ENCODE assay signal across 31 mouse cellular contexts in the genomic region with DNA sequence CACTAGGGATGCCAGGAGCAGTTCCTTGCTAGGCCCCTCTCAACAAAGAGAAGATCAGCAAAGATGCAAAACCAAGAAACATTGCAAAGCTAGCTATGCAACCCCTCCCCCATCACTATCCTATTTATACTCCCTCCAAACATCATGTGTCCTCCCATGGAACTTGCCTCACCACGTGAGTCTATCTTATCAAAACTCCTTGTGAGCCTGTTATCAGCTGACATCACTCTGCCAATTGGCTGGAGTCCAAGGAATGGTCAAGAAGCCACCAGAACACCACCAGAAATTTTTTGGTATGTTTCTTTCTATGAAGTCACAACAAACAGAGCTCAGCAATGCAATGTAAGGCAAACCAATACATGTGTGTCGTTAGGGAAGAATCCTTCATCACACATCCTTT.
"Had no signal": no experiment of that assay in that cellular context is flagged by ENCODE, and none has a peak within 500 bp of the region (broad histone marks: within the 10 kb centered on the region; RNA-seq: fewer than 3 reads in every experiment).

No protein-coding gene starts in this region.

- ATAC-seq: liver, embryonic 12.5 days; liver, postnatal 0 days; lung, postnatal 0 days; midbrain, embryonic 13.5 days; midbrain, embryonic 15.5 days; midbrain, embryonic 16.5 days had no signal

- H3K36me3 ChIP-seq: limb, embryonic 10.5 days; limb, embryonic 12.5 days; limb, embryonic 15.5 days; liver, embryonic 12.5 days; liver, embryonic 13.5 days; liver, embryonic 15.5 days; lung, embryonic 15.5 days had no signal

- H3K4me2 ChIP-seq: limb, embryonic 12.5 days; limb, embryonic 13.5 days; limb, embryonic 15.5 days; liver, embryonic 11.5 days; liver, embryonic 12.5 days; liver, embryonic 13.5 days; liver, embryonic 15.5 days; lung, embryonic 14.5 days; lung, embryonic 15.5 days; midbrain, embryonic 11.5 days; midbrain, embryonic 12.5 days; midbrain, embryonic 13.5 days; midbrain, embryonic 15.5 days had no signal

- H3K27ac ChIP-seq: limb, embryonic 10.5 days; limb, embryonic 12.5 days; limb, embryonic 13.5 days; limb, embryonic 15.5 days; liver, embryonic 12.5 days; liver, embryonic 13.5 days; liver, embryonic 14.5 days; liver, embryonic 15.5 days; lung, embryonic 15.5 days; macrophage; midbrain, embryonic 10.5 days; midbrain, embryonic 12.5 days; midbrain, embryonic 13.5 days; midbrain, embryonic 15.5 days had no signal

- H3K9me3 ChIP-seq: limb, embryonic 10.5 days; limb, embryonic 13.5 days; limb, embryonic 15.5 days; liver, embryonic 12.5 days; liver, embryonic 13.5 days; liver, embryonic 15.5 days; lung, embryonic 15.5 days; midbrain, embryonic 10.5 days; midbrain, embryonic 12.5 days; midbrain, embryonic 13.5 days; midbrain, embryonic 15.5 days had no signal

- H3K4me1 ChIP-seq: limb, embryonic 10.5 days; limb, embryonic 12.5 days; liver, embryonic 12.5 days; liver, embryonic 13.5 days; liver, embryonic 15.5 days had no signal

- H3K4me3 ChIP-seq: limb, embryonic 10.5 days; limb, embryonic 12.5 days; limb, embryonic 13.5 days; limb, embryonic 15.5 days; liver, embryonic 12.5 days; liver, embryonic 13.5 days; liver, embryonic 15.5 days; lung, embryonic 15.5 days; megakaryocyte, embryonic 14.5 days; midbrain, embryonic 10.5 days; midbrain, embryonic 12.5 days; midbrain, embryonic 13.5 days; midbrain, embryonic 15.5 days; myocyte had no signal

- DNase-seq: left cerebral cortex, postnatal 4 days; liver; liver, embryonic 13.5 days; liver, postnatal 0 days; lung, adult 18-20 months; lung, adult 2 months; lung, embryonic 14.5 days; lung, postnatal 10 days; lung, postnatal 14 days; lung, postnatal 36 days; lung, postnatal 4 days; midbrain, embryonic 14.5 days had no signal

- H3K27me3 ChIP-seq: limb, embryonic 13.5 days; limb, embryonic 15.5 days; liver, embryonic 12.5 days; liver, embryonic 13.5 days; liver, embryonic 15.5 days; lung, embryonic 15.5 days; midbrain, embryonic 12.5 days; midbrain, embryonic 13.5 days; midbrain, embryonic 15.5 days had no signal

- H3K9ac ChIP-seq: limb, embryonic 12.5 days; limb, embryonic 13.5 days; limb, embryonic 15.5 days; liver, embryonic 12.5 days; liver, embryonic 13.5 days; liver, embryonic 14.5 days; liver, embryonic 15.5 days; liver, postnatal 0 days; lung, embryonic 14.5 days; lung, embryonic 15.5 days; midbrain, embryonic 12.5 days; midbrain, embryonic 13.5 days; midbrain, embryonic 15.5 days had no signal
